Mouse (Mus musculus): ENCODE results near the gene Gli2.

Gli2 gene

GRCm38 (mm10) chr1:118941336-118941735 lies 112.1 kb downstream of the Gli2 start:
- no peak for DNase-seq (ENCODE audit: low spot score in 2 of 2)

GRCm38 (mm10) chr1:118940269-118940840 lies 113.1 kb downstream of the Gli2 start:
- no peak for DNase-seq (ENCODE audit: low spot score in 2 of 2)

DNA sequence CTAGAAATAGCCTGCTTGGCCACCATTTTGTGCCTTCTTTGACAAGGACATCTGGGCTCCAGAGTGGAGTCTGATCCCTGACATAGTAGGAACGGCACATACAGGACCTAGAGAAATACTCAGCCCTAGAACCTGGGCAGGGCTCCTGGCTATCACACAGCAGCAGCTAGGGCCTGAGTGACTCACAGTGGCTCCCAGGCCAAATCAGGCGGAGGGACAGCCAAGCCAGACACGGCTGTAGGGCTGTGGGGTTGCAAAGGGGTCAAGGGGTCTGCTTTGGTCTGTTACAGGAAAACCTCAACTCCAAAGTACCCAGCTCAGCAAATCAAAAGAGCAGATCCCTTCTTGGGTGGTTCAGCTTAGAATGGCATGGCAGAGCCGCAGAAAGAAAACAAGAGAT lies 115.2 kb downstream of the Gli2 start:
- DNase-seq (ENCODE audit: low spot score in 2 of 2): no peak

GRCm38 (mm10) chr1:118936108-118936507 lies 117.3 kb downstream of the Gli2 start:
- no peak for DNase-seq (ENCODE audit: low spot score in 2 of 2)

DNA sequence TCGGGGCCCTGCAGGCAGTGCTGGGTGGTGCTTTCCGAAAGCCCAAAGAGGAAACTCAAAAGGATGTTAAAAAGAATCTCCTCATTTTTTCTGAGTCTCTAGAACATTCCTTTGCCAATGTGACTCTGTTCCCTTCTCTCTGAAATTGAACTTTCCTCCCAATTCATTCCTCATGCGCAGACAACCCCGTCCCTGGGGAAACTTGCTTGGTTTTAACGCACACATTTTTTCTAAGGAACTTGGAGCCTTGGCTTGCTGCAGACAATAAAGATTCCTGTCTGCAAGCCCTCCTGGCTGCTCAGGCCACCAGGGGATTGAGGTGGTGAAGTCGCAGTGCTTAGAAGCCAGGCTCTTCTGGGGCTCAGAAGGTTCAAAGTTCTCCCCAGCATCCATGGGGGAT lies 117.9 kb downstream of the Gli2 start:
- no peak for DNase-seq (ENCODE audit: low spot score in 2 of 2)

DNA sequence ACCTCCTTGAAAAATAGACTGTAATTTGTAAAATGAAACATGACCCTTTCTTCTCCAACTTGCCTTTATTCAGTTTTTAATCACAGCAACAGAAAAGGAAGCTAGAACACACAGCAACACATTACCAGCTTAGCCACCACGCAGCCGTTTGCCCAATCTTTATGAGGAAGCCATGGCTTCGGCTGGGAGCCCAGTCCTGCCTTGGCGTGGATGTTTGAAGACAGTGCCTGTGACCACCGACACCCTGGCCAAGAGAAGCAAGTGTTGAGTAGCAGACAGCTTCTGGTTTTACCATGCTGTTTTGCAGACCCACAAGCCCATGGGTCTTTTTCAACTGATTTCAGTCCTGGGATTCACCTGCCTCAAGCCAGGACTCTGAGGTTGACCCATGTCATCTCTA lies 121.3 kb downstream of the Gli2 start:
- DNase-seq (ENCODE audit: low spot score in 2 of 2): no peak

- DNase-seq (ENCODE audit: low spot score in 2 of 2): no peak
Measured at GRCm38 (mm10) chr1:118927543-118928354, 125.7 kb downstream of the Gli2 start.

DNA sequence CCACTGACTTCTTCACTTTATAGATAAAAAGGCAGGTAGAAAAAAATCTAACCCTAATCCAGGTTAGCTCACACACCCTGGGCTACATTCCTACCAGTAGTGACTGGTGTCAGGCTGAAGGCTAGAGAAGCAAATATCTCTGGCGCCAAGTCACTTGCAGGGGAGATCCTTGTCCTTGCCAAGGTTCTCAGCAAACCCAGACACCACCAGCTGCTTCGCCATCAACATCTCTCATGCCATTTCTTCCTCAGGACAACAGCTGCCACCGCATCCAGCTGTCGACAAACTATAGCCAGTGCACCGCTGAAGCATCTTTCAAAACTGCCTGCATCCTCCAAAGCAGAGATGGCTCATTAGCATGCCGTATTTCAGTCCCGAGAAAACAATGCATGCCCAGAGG lies 126.9 kb downstream of the Gli2 start:
- no peak for DNase-seq (ENCODE audit: low spot score in 2 of 2)

DNA sequence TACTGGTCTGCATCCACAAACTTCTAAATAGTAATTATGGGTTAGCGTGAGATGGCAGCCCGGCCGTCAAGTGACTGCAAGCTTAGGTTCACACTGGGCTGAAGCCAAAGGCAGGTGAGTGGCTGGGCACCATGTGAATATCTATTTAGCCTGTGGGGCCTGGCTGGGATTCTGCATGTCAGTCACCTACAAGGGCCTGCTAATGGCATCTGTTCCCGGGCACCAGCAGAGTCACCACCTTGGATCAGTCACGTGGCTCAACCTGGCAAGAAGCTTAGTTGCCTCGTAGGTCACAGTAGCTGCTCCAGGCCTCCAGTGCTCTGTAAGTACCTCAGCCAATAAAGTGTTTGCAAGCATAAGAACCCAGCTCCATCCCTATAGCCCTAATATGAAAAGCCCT lies 131.2 kb downstream of the Gli2 start:
- DNase-seq (ENCODE audit: low spot score in 2 of 2): no peak

GRCm38 (mm10) chr1:118917520-118918220 lies 135.7 kb downstream of the Gli2 start:
- DNase-seq (ENCODE audit: low spot score in 2 of 2): no peak

- DNase-seq (ENCODE audit: low spot score in 2 of 2): no peak
Measured at GRCm38 (mm10) chr1:118916477-118917075, 136.8 kb downstream of the Gli2 start.

- DNase-seq (ENCODE audit: low spot score in 2 of 2): no peak
Measured at GRCm38 (mm10) chr1:118913414-118914385, 139.7 kb downstream of the Gli2 start.

GRCm38 (mm10) chr1:118912929-118913328 lies 140.5 kb downstream of the Gli2 start:
- no peak for DNase-seq (ENCODE audit: low spot score in 2 of 2)

- no peak for DNase-seq (ENCODE audit: low spot score in 2 of 2)
Measured at GRCm38 (mm10) chr1:118911427-118911727, 142.0 kb downstream of the Gli2 start.

DNA sequence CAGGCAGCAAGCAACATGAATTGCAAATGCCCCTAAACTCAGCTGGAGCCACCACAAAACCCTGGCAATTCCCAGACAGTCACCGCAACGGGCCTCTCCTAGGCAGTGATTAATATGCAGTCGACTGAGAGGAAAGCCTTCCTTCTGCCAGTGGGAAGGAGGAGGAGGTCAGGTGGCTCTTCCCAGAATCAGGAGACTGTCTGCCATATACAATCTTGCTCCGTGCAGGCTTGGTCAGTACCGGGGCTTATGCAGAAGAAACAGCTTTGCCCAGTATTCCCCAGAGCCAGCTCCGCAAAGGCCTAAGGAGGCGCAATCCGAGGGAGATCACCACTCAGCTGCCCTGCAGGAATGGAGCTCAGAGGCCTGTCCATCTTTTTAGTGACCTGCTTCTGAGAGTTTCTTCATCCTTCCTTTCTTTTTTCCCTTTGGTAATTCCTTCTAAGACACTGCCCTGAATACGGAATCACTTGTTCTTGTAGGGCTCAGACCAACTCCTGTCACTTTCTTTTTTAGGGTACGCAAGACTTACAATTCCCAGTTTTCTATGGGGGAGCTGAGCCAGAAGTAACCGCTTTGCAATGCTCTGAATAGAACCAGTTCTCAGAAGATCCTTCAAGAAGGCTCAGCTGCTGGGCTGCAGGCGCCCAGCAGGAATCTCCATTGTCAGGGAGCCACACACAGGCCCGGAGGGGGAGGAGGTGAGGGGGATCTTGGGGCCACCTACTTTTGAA lies 142.6 kb downstream of the Gli2 start:
- no peak for DNase-seq (ENCODE audit: low spot score in 2 of 2)

DNA sequence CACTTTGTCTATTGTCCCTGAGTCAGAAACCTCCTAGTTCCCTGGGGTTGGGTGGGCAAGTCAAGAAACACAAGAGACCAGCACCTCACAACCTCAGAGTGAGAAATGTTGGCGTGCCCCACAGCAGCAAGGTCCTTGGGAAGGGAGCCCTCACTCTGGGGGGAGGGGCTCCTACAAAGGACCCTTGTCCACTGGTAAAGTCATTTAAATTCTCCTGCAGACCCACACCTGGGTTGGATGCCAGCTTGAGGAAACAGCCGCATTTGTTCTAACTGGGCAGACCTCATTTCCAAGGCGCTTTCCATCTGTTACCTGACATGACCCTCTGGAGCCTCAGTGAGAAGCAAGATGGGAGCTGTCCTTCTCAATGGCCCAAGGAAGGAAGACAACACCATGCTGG lies 144.4 kb downstream of the Gli2 start:
- DNase-seq (ENCODE audit: low spot score in 2 of 2): no peak

DNA sequence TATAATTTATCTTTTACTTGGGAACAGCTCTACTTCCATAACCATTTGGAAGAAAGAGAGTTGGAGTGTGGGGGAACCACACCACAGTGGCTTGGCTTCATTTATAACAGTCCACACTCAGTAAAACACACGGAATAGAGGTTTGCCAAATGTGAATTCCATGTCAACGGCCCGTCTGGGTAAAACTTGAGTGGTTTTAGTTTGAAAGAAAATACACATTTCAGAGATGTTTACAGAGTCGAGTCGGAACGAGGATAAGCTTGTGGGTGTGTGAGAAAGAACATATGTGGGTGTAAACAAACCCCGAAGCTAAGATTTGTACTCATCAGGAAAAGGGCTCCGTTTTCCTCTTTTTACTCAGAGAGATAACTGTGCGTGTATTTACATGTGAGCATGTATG lies 145.8 kb downstream of the Gli2 start:
- no peak for DNase-seq (ENCODE audit: low spot score in 2 of 2)

- DNase-seq (ENCODE audit: low spot score in 2 of 2): no peak
Measured at GRCm38 (mm10) chr1:118905319-118905718, 148.1 kb downstream of the Gli2 start.

DNA sequence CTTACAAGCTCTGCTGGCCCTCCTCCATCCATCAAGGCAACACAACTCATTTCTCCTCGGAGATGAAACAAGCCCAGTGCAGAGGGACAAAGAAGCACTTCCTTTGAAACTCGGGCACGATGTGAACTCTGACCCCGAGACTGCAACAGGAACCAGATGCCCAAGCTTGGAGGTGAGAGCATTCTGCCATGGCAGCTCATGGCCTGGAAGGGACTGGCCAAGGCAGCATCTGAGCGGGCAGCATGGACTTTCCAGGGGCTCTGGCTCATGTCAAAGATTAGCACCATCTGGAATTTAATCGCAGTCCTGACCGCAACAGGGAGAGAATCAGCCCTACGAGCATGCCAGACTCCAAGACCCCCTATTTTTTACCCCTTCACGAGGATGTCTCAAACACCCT lies 148.5 kb downstream of the Gli2 start:
- no peak for DNase-seq (ENCODE audit: low spot score in 2 of 2)

DNA sequence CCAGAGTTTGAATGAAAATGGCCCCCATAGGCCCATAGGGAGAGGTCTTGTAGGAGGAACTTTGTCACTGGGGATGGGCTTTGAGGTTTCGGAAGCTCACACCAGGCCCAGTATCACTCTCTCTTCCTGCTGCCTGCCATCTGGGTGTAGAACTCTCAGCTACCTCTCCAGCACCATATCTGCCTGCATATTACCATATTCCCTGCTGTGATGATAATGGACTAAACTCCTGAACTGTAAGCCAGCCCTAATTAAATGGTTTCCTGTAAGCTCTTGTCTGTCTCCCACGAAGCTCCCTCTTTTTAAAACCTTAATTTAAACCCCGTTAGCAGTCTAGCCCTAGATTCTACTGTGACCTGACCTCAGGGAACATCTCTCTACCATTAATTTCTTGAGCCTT lies 149.0 kb downstream of the Gli2 start:
- no peak for DNase-seq (ENCODE audit: low spot score in 2 of 2)

- DNase-seq (ENCODE audit: low spot score in 2 of 2): no peak
Measured at GRCm38 (mm10) chr1:118903742-118904141, 149.7 kb downstream of the Gli2 start.

All from natural killer cell, adult 2 months (primary cell).